Mouse (Mus musculus): ENCODE results near the gene Klf9. TPM values are rescaled to one million over a fixed set of nuclear protein-coding genes. Genes with fewer than 3 reads are reported as not detected.

The Klf9 gene
- polyA plus RNA-seq, 1 experiment: 46.9 TPM

- no peak for DNase-seq
- no peak for TF ChIP-seq POLR2A (IDR thresholded peaks at IDR 0.05; ENCODE audit: borderline replicate concordance, extremely low read depth, low read depth, low read length)
- TF ChIP-seq CTCF (IDR thresholded peaks at IDR 0.05; ENCODE audit: insufficient read depth, low read length): no peak
- no peak overlapping the region for H3K4me3 ChIP-seq (replicated peaks; ENCODE audit: extremely low read depth, low read depth, low read length)
- peaks cover 30% of the 10 kb centered on the region for H3K4me1 ChIP-seq (ENCODE audit: control insufficient read depth, insufficient read depth, low read length)
- 43% methylated on average over 10 of the region's 10 CpGs for WGBS
Measured at GRCm38 (mm10) chr19:23159780-23160395, 18.9 kb downstream of the Klf9 start.

GRCm38 (mm10) chr19:23162387-23162809, 21.4 kb downstream of the Klf9 start:
- H3K4me1 ChIP-seq (ENCODE audit: control insufficient read depth, insufficient read depth, low read length): peaks cover 26% of the 10 kb centered on the region
- no peak for DNase-seq
- 38% methylated on average over 8 of the region's 8 CpGs for WGBS
- TF ChIP-seq POLR2A (IDR thresholded peaks at IDR 0.05; ENCODE audit: borderline replicate concordance, extremely low read depth, low read depth, low read length): no peak
- TF ChIP-seq CTCF (IDR thresholded peaks at IDR 0.05; ENCODE audit: insufficient read depth, low read length): no peak
- H3K4me3 ChIP-seq (replicated peaks; ENCODE audit: extremely low read depth, low read depth, low read length): no peak overlapping the region

- DNase-seq: no peak
- Histone ChIP-seq H3K4me3 (replicated peaks; ENCODE audit: extremely low read depth, low read depth, low read length) (no peak overlapping the region), H3K4me1 (ENCODE audit: control insufficient read depth, insufficient read depth, low read length) (peaks cover 26% of the 10 kb centered on the region)
- WGBS: 70% methylated on average over 6 of the region's 6 CpGs
- no peak for TF ChIP-seq POLR2A (IDR thresholded peaks at IDR 0.05; ENCODE audit: borderline replicate concordance, extremely low read depth, low read depth, low read length)
- no peak for TF ChIP-seq CTCF (IDR thresholded peaks at IDR 0.05; ENCODE audit: insufficient read depth, low read length)
Measured at GRCm38 (mm10) chr19:23162877-23163276, 21.9 kb downstream of the Klf9 start.

- DNase-seq: no peak
- 40% methylated on average over 3 of the region's 3 CpGs for WGBS
- H3K4me3 ChIP-seq (replicated peaks; ENCODE audit: extremely low read depth, low read depth, low read length): no peak overlapping the region
- no peak for TF ChIP-seq POLR2A (IDR thresholded peaks at IDR 0.05; ENCODE audit: borderline replicate concordance, extremely low read depth, low read depth, low read length)
- H3K4me1 ChIP-seq (ENCODE audit: control insufficient read depth, insufficient read depth, low read length): peaks cover 26% of the 10 kb centered on the region
Measured at GRCm38 (mm10) chr19:23163361-23163760, 22.3 kb downstream of the Klf9 start.

GRCm38 (mm10) chr19:23164651-23165240, 23.7 kb downstream of the Klf9 start:
- no peak for DNase-seq
- Histone ChIP-seq H3K4me3 (replicated peaks; ENCODE audit: extremely low read depth, low read depth, low read length) (no peak overlapping the region), H3K4me1 (ENCODE audit: control insufficient read depth, insufficient read depth, low read length) (peaks cover 27% of the 10 kb centered on the region)
- TF ChIP-seq POLR2A (IDR thresholded peaks at IDR 0.05; ENCODE audit: borderline replicate concordance, extremely low read depth, low read depth, low read length) (no peak), CTCF (IDR thresholded peaks at IDR 0.05; ENCODE audit: insufficient read depth, low read length) (no peak)
- WGBS: 86% methylated on average over 16 of the region's 16 CpGs

- 78% methylated on average over 11 of the region's 11 CpGs for WGBS
- Histone ChIP-seq H3K4me3 (replicated peaks; ENCODE audit: extremely low read depth, low read depth, low read length) (no peak overlapping the region), H3K4me1 (ENCODE audit: control insufficient read depth, insufficient read depth, low read length) (peaks cover 19% of the 10 kb centered on the region)
- no peak for TF ChIP-seq CTCF (IDR thresholded peaks at IDR 0.05; ENCODE audit: insufficient read depth, low read length)
- no peak for TF ChIP-seq POLR2A (IDR thresholded peaks at IDR 0.05; ENCODE audit: borderline replicate concordance, extremely low read depth, low read depth, low read length)
- no peak for DNase-seq
Measured at GRCm38 (mm10) chr19:23166550-23167284, 25.7 kb downstream of the Klf9 start.

- WGBS: 60% methylated on average over 5 of the region's 5 CpGs
- H3K4me3 ChIP-seq (replicated peaks; ENCODE audit: extremely low read depth, low read depth, low read length): no peak overlapping the region
- peaks cover 5% of the 10 kb centered on the region; the same call in 1 of the 2 replicates for H3K4me1 ChIP-seq (ENCODE audit: control insufficient read depth, insufficient read depth, low read length)
- no peak for DNase-seq
- TF ChIP-seq POLR2A (IDR thresholded peaks at IDR 0.05; ENCODE audit: borderline replicate concordance, extremely low read depth, low read depth, low read length): no peak
- TF ChIP-seq CTCF (IDR thresholded peaks at IDR 0.05; ENCODE audit: insufficient read depth, low read length): no peak
Measured at GRCm38 (mm10) chr19:23168899-23169658, 28.1 kb downstream of the Klf9 start.

GRCm38 (mm10) chr19:23169659-23170050, 28.6 kb downstream of the Klf9 start:
- H3K4me3 ChIP-seq (replicated peaks; ENCODE audit: extremely low read depth, low read depth, low read length): no peak overlapping the region
- TF ChIP-seq POLR2A (IDR thresholded peaks at IDR 0.05; ENCODE audit: borderline replicate concordance, extremely low read depth, low read depth, low read length) (no peak), CTCF (IDR thresholded peaks at IDR 0.05; ENCODE audit: insufficient read depth, low read length) (no peak)
- 95% methylated on average over 2 of the region's 2 CpGs for WGBS
- no peak for DNase-seq
- peaks cover 5% of the 10 kb centered on the region; the same call in 1 of the 2 replicates for H3K4me1 ChIP-seq (ENCODE audit: control insufficient read depth, insufficient read depth, low read length)

- no peak overlapping the region for H3K4me3 ChIP-seq (replicated peaks; ENCODE audit: extremely low read depth, low read depth, low read length)
- WGBS: 80% methylated on average over 5 of the region's 5 CpGs
- DNase-seq: no peak
- H3K4me1 ChIP-seq (ENCODE audit: control insufficient read depth, insufficient read depth, low read length): peaks cover 5% of the 10 kb centered on the region; the same call in 1 of the 2 replicates
- no peak for TF ChIP-seq POLR2A (IDR thresholded peaks at IDR 0.05; ENCODE audit: borderline replicate concordance, extremely low read depth, low read depth, low read length)
- TF ChIP-seq CTCF (IDR thresholded peaks at IDR 0.05; ENCODE audit: insufficient read depth, low read length): no peak
Measured at GRCm38 (mm10) chr19:23170476-23170875, 29.4 kb downstream of the Klf9 start.

All from lung, adult 2 months (tissue).